Mouse (Mus musculus): ENCODE measurements at regions not wholly inside any gene's neighbourhood (a gene's known extent, or its start where the extent isn't known, plus 50 kb on each side); places are given as distances from the start of the nearest gene placed in this dataset.

- TF ChIP-seq TAL1 (IDR thresholded peaks at IDR 0.05; ENCODE audit: low read length) (no peak), GATA1 (IDR thresholded peaks at IDR 0.05; ENCODE audit: low read length) (no peak)
Measured at GRCm38 (mm10) chr7:70119517-70119916, 247.0 kb downstream of the Nr2f2 start.

All from erythroblast, embryonic 14.5 days (primary cell).